Mouse (Mus musculus): ENCODE measurements around the gene Vat1l. TPM values are rescaled to one million over a fixed set of nuclear protein-coding genes. Genes with fewer than 3 reads are reported as not detected.

Vat1l gene
- polyA plus RNA-seq, 1 experiment from 2014 or later, result 0.33 TPM

DNA sequence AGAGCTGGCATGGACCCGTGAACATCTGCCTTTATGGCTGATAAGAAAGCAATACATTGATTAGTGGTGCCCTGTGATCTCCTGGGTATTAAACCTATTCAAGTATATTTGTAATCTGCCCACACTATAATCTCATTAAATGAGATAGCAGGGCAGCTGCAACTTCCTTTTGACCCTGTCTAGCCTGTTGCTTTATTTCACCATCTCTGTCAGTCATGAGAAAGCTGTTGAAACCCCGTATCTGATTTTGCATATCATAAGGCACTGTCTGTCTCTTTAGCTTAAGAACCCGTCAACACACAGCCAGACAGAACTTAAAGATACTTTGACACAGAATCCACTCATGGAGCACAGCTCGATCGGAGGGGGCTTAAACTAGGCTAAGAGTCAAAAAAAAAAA, 213.1 kb downstream of the Vat1l start:
- H3K4me1 ChIP-seq, result no peaks in the 10 kb centered on the region
- no peak for ATAC-seq
- no peak overlapping the region for H3K27ac ChIP-seq
- WGBS (ENCODE audit: insufficient replicate concordance), result 57% methylated on average over 5 of the region's 5 CpGs
- H3K4me2 ChIP-seq, result no peak overlapping the region
- H3K27me3 ChIP-seq (replicated peaks), result no peaks in the 10 kb centered on the region
- H3K9ac ChIP-seq, result no peak overlapping the region
- H3K4me3 ChIP-seq, result no peak overlapping the region
- no peaks in the 10 kb centered on the region for H3K36me3 ChIP-seq
- no peaks in the 10 kb centered on the region for H3K9me3 ChIP-seq (replicated peaks)

DNA sequence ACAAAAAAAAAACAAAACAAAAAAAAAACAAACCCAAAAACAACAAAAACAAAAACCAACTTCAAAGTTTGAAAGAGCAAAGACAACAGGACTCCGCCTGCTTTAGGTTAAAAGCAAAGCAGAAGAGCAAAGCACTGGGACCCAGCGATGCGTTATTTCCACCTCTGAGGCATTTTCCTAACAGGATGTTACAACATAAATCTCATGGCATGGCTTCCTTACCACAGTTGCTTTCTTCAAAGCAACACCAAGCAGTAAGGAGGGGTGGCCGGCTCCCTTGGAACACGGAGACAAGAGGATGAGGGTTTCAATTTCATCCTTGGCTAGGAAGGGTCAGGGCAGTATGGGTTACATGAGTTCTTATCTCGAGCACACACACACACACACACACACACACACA, 213.5 kb downstream of the Vat1l start:
- 37% methylated on average over 6 of the region's 6 CpGs for WGBS (ENCODE audit: insufficient replicate concordance)
- H3K4me3 ChIP-seq, result no peak overlapping the region
- H3K36me3 ChIP-seq, result no peaks in the 10 kb centered on the region
- no peak overlapping the region for H3K9ac ChIP-seq
- H3K4me2 ChIP-seq, result no peak overlapping the region
- H3K27me3 ChIP-seq (replicated peaks), result no peaks in the 10 kb centered on the region
- no peak overlapping the region for H3K27ac ChIP-seq
- no peaks in the 10 kb centered on the region for H3K4me1 ChIP-seq
- ATAC-seq, result no peak
- no peaks in the 10 kb centered on the region for H3K9me3 ChIP-seq (replicated peaks)

DNA sequence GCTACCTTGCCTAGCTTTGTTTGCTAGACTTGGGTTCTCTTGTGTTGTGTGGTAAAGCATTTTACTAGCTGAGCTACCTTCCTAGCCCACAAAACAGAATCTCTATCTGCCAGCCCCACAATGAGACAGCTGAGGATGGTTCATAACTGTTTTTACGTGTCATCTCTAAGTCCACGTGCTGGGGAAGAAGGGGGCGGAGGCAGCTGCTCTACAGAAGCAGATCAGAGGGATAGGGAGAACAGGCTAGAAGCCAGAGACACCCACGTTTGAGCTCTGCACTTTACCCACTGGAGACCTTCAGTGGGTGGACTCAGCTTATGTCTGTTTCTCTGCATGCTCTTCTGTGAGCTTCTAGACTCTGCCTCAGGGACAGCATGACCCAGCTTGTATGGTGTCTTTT, 216.1 kb downstream of the Vat1l start:
- no peaks in the 10 kb centered on the region for H3K9me3 ChIP-seq (replicated peaks)
- no peak overlapping the region for H3K27ac ChIP-seq
- H3K9ac ChIP-seq, result no peak overlapping the region
- H3K27me3 ChIP-seq (replicated peaks), result no peaks in the 10 kb centered on the region
- H3K4me1 ChIP-seq, result no peaks in the 10 kb centered on the region
- H3K4me3 ChIP-seq, result no peak overlapping the region
- 54% methylated on average over 4 of the region's 4 CpGs for WGBS (ENCODE audit: insufficient replicate concordance)
- ATAC-seq, result no peak
- no peak overlapping the region for H3K4me2 ChIP-seq
- H3K36me3 ChIP-seq, result no peaks in the 10 kb centered on the region

Other genes with a start within 250 kb of the Vat1l start
- 12.3 and 14.6 TPM in 2 replicates for gene Nudt7, start 72.1 kb upstream of the Vat1l start, polyA plus RNA-seq (2016; fragmentation: Nextera tagmentation; extraction: Ambion mirVana)
- gene Clec3a, start 212.5 kb downstream of the Vat1l start, polyA plus RNA-seq (2016; fragmentation: Nextera tagmentation; extraction: Ambion mirVana), result not detected in 2 replicates
- gene Wwox, start 234.0 kb downstream of the Vat1l start, polyA plus RNA-seq (2016; fragmentation: Nextera tagmentation; extraction: Ambion mirVana), result 4.9 and 5.2 TPM in 2 replicates

All from liver, embryonic 12.5 days (tissue).